Mouse (Mus musculus) lung, postnatal 4 days (tissue): Measurements from ENCODE around the gene Hoxc5.

ENCODE experiments used
- DNase-seq, 2 experiments: peaks; one replicate each; pipeline ENCODE4 v3.0.0; 2021

Gene Hoxc5

GRCm38 (mm10) chr15:102945185-102946077, 21.8 kb upstream of the Hoxc5 start:
- no peak for DNase-seq

GRCm38 (mm10) chr15:102947276-102947675, 20.0 kb upstream of the Hoxc5 start:
- no peak for DNase-seq

GRCm38 (mm10) chr15:102948842-102949241, 18.4 kb upstream of the Hoxc5 start:
- DNase-seq, result no peak

- no peak for DNase-seq
Measured at GRCm38 (mm10) chr15:102949696-102950095, 17.5 kb upstream of the Hoxc5 start.

GRCm38 (mm10) chr15:102950877-102951276, 16.4 kb upstream of the Hoxc5 start:
- no peak for DNase-seq

GRCm38 (mm10) chr15:102953561-102953960, 13.7 kb upstream of the Hoxc5 start:
- no peak for DNase-seq

- DNase-seq, result no peak
Measured at GRCm38 (mm10) chr15:102954192-102955006, 12.8 kb upstream of the Hoxc5 start, which contains the start of gene Hoxc11. Gene Hoxc11, plus strand, starts transcription at chr15:102954427.

- no peak for DNase-seq
Measured at GRCm38 (mm10) chr15:102955007-102955382, 12.2 kb upstream of the Hoxc5 start.

GRCm38 (mm10) chr15:102955833-102956640, 11.2 kb upstream of the Hoxc5 start:
- no peak for DNase-seq

GRCm38 (mm10) chr15:102956906-102957305, 10.3 kb upstream of the Hoxc5 start:
- no peak for DNase-seq

- DNase-seq, result no peak
Measured at GRCm38 (mm10) chr15:102959663-102960191, 7.5 kb upstream of the Hoxc5 start.

- no peak for DNase-seq
Measured at GRCm38 (mm10) chr15:102961728-102962127, 5.5 kb upstream of the Hoxc5 start.

GRCm38 (mm10) chr15:102962492-102962891, 4.8 kb upstream of the Hoxc5 start:
- no peak for DNase-seq

GRCm38 (mm10) chr15:102963259-102963658, 4.0 kb upstream of the Hoxc5 start:
- no peak for DNase-seq

GRCm38 (mm10) chr15:102963671-102964640, 3.3 kb upstream of the Hoxc5 start:
- DNase-seq, result peak in 1 of 2 experiments; percentile 46

GRCm38 (mm10) chr15:102965003-102965891, 2.0 kb upstream of the Hoxc5 start:
- no peak for DNase-seq

- peak; percentile 68 to 77 for DNase-seq
Measured at GRCm38 (mm10) chr15:102965892-102966775, 1.1 kb upstream of the Hoxc5 start.

GRCm38 (mm10) chr15:102966776-102967311, 399 bp upstream of the Hoxc5 start, which contains the start of gene Hoxc10:
Gene Hoxc10, plus strand, starts transcription at chr15:102966796.
- no peak for DNase-seq
